Mouse (Mus musculus) kidney, adult 2 months (tissue): ENCODE results near the gene Mertk. TPM values are rescaled to one million over a fixed set of nuclear protein-coding genes. Genes with fewer than 3 reads are reported as not detected.

Experiments used
- DNase-seq: peaks from one replicate; pipeline ENCODE4 v3.0.0; 2021
- H3K27ac ChIP-seq: fragments of 200-500 bp; 2 replicates; pipeline ENCODE4 v1.5.1; 2012; ENCODE audit warnings: low read depth, low read length, control low read depth, inconsistent platforms; ENCODE audit not compliant: insufficient read depth
- H3K27me3 ChIP-seq: fragments of 200-500 bp; replicated peaks from 2 replicates; pipeline ENCODE4 v1.6.1; 2012; ENCODE audit warnings: mild to moderate bottlenecking, moderate library complexity, low read length, inconsistent platforms; ENCODE audit not compliant: control insufficient read depth, insufficient read depth
- H3K36me3 ChIP-seq: fragments of 200-500 bp; 2 replicates; pipeline ENCODE4 v1.6.1; 2012; ENCODE audit warnings: mild to moderate bottlenecking, moderate library complexity, low read length, inconsistent platforms; ENCODE audit not compliant: control insufficient read depth, insufficient read depth
- H3K4me1 ChIP-seq: fragments of 200-500 bp; 2 replicates; pipeline ENCODE4 v1.6.1; 2011; ENCODE audit warnings: low read length; ENCODE audit not compliant: control insufficient read depth, insufficient read depth
- H3K4me3 ChIP-seq: fragments of 200-500 bp; 2 replicates; pipeline ENCODE4 v1.5.1; 2011; ENCODE audit warnings: mild to moderate bottlenecking, low read depth, low read length, control low read depth; ENCODE audit not compliant: insufficient read depth
- CTCF ChIP-seq: fragments of 200-500 bp; conservative IDR thresholded peaks from 2 replicates; pipeline ENCODE4 v1.5.1; 2011; ENCODE audit warnings: low read depth, mild to moderate bottlenecking, control low read depth, low read length, moderate library complexity, mixed read lengths; ENCODE audit not compliant: insufficient read depth, insufficient read length
- POLR2A ChIP-seq: fragments of 200-500 bp; IDR thresholded peaks from one replicate; pipeline ENCODE4 v1.6.1; 2011; ENCODE audit warnings: low read depth, low read length, control low read depth
- WGBS: fragments of 180-500 bp; shearing (Covaris S2); methylation state at CpG from one replicate; pipeline ENCODE4 v1.1.7; 2018; 5-methylcytosine and 5-hydroxymethylcytosine counted together
- polyA plus RNA-seq: library from polyadenylated mRNA; depleted of rRNA; stranded (reverse); fragments of >200 nt; gene quantifications from 2 replicates; pipeline ENCODE4 v1.2.3, GENCODE M21; 2012

Gene Mertk
- polyA plus RNA-seq, 1 experiment, result 13.3 TPM

- TF ChIP-seq POLR2A (no peak), CTCF (no peak)
- Histone ChIP-seq H3K27me3 (no peaks in the 10 kb centered on the region), H3K4me1 (no peaks in the 10 kb centered on the region), H3K27ac (no peak overlapping the region), H3K36me3 (peaks cover 4% of the 10 kb centered on the region), H3K4me3 (no peak overlapping the region)
- 93% methylated on average over 4 of the region's 4 CpGs for WGBS
- DNase-seq, result no peak
These were observed 104.7 kb downstream of the Mertk start for GRCm38 (mm10) chr2:128803441-128803840.

DNA sequence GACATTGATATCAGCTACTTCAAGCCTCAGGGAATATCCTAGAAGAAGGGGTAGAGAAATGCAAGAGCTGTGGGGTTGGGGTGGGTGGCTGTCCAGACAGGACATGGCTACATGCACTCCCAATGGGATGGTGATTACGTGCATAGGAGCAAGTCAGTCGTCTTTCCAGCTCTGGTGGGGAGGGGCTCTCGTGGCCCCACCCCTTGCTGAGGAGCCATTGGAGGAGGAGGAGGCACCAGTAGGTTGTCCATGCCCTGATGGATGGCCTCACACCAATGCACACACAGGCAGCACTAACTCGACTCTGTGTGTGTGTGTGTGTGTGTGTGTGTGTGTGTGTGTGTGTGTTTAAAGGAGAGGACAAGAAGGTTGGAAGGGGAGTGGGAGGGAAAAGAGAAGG is 106.6 kb downstream of the Mertk start:
- Histone ChIP-seq H3K4me3 (no peak overlapping the region), H3K27ac (no peak overlapping the region), H3K27me3 (no peaks in the 10 kb centered on the region), H3K36me3 (peaks cover 3% of the 10 kb centered on the region), H3K4me1 (no peaks in the 10 kb centered on the region)
- TF ChIP-seq CTCF (no peak), POLR2A (no peak)
- DNase-seq, result no peak
- 59% methylated on average over 4 of the region's 4 CpGs for WGBS

- TF ChIP-seq CTCF, result no peak
- WGBS, result 34% methylated on average over 8 of the region's 8 CpGs
- DNase-seq, result peak; percentile 42
These were observed 107.8 kb downstream of the Mertk start for GRCm38 (mm10) chr2:128806561-128806960.

GRCm38 (mm10) chr2:128812761-128813160 is 114.0 kb downstream of the Mertk start:
- WGBS, result 38% methylated on average over 2 of the region's 2 CpGs
- TF ChIP-seq CTCF (no peak), POLR2A (no peak)
- Histone ChIP-seq H3K4me1 (no peaks in the 10 kb centered on the region), H3K4me3 (no peak overlapping the region), H3K36me3 (no peaks in the 10 kb centered on the region), H3K27me3 (no peaks in the 10 kb centered on the region), H3K27ac (no peak overlapping the region)
- DNase-seq, result no peak

More at GRCm38 (mm10) chr2:128806561-128806960, 107.8 kb downstream of the Mertk start:
- Histone ChIP-seq H3K27ac (no peak overlapping the region), H3K4me1 (no peaks in the 10 kb centered on the region), H3K27me3 (no peaks in the 10 kb centered on the region), H3K4me3 (no peak overlapping the region), H3K36me3 (peaks cover 3% of the 10 kb centered on the region)

GRCm38 (mm10) chr2:128816311-128816710 is 117.6 kb downstream of the Mertk start:
- Histone ChIP-seq H3K36me3 (no peaks in the 10 kb centered on the region), H3K27me3 (no peaks in the 10 kb centered on the region), H3K4me1 (peaks cover 7% of the 10 kb centered on the region; the same call in 1 of the 2 replicates), H3K27ac (no peak overlapping the region), H3K4me3 (no peak overlapping the region)
- DNase-seq, result no peak
- no peak for TF ChIP-seq CTCF
- no peak for TF ChIP-seq POLR2A
- WGBS, result 84% methylated on average over 1 of the region's 1 CpGs

DNA sequence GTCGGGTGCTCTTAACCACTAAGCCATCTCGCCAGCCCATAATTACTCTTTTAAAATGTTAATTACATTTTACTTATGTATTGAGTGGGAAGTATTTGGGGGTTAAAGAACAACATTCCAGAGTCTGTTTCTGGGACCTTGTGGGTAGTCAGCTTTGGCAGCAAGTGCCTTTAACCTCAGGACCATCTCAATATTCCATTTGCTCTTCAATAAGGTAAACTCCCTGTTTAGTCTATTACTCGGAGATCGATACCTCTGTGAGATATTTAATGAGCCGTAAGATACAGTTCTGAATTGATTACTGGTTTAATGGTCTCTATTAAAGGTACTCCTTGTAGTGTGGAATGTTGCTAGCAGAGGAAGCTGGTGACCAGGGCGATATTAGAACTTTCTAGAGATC is 118.2 kb downstream of the Mertk start:
- DNase-seq, result no peak
- H3K27me3 ChIP-seq, result no peaks in the 10 kb centered on the region
- no peak for TF ChIP-seq CTCF
- no peak for TF ChIP-seq POLR2A
- peaks cover 12% of the 10 kb centered on the region; the same call in 1 of the 2 replicates for H3K4me1 ChIP-seq
- H3K36me3 ChIP-seq, result no peaks in the 10 kb centered on the region
- H3K27ac ChIP-seq, result no peak overlapping the region
- no peak overlapping the region for H3K4me3 ChIP-seq
- 15% methylated on average over 6 of the region's 6 CpGs for WGBS

- peak overlapping the region; percentile 65 for H3K4me3 ChIP-seq
- under 1% methylated on average over 7 of the region's 7 CpGs for whole genome bisulfite sequencing
- DNase-seq, result peak; percentile 89
- TF ChIP-seq POLR2A (no peak), CTCF (peak; percentile 24; the same call in 1 of the 2 replicates)
- H3K27ac ChIP-seq, result peak overlapping the region; percentile 92
- H3K4me1 ChIP-seq, result peaks cover 12% of the 10 kb centered on the region; the same call in 1 of the 2 replicates
- H3K27me3 ChIP-seq, result no peaks in the 10 kb centered on the region
- no peaks in the 10 kb centered on the region for H3K36me3 ChIP-seq
These were observed 118.6 kb downstream of the Mertk start for GRCm38 (mm10) chr2:128817387-128817785.
